Mouse (Mus musculus): ENCODE results near the gene Mbip.

Gene Mbip

DNA sequence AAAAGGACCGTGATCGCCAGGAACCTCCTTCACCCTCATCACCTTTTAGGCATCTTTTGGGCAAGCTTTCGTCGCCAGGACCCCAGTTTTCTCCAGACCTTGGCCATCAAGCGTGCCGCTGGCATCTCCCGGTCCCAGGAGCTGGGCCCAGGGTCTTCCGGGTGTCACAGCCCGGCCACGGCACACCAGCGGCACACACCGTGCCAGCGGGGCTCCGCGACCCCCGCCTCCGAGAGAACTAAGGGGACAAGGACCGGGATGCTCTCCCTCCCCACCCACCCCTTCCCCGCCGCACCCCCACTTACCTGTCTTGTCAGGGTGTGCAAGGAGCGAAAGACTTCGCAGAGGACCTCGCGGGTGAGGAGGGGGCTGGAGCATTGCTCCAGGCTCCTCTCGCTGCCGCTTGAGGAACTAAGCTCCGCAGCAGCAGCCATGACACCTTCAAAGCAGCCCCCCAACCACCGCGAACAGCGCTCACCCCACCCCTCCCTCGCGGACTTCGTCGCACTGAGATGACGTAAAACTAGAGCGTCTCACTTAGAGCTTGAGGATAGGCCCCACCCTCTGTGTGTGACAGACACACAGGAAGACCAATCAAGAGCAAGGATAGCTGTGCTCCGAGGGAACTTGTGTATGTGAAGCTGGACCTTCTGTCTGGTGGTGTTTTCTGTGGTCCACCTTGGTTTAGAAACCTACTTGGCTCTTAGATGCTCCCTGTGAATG lies at the start of gene Mbip:
TSS of gene Mbip (minus strand) at position 528 of the 723 bp plus-strand sequence.
- peak; percentile 92 to 93 for DNase-seq (ENCODE audit: low spot score in 2 of 2)

- DNase-seq (ENCODE audit: low spot score in 2 of 2) = no peak
These were observed 42.0 kb upstream of the Mbip start for GRCm38 (mm10) chr12:56387647-56388205.

DNA sequence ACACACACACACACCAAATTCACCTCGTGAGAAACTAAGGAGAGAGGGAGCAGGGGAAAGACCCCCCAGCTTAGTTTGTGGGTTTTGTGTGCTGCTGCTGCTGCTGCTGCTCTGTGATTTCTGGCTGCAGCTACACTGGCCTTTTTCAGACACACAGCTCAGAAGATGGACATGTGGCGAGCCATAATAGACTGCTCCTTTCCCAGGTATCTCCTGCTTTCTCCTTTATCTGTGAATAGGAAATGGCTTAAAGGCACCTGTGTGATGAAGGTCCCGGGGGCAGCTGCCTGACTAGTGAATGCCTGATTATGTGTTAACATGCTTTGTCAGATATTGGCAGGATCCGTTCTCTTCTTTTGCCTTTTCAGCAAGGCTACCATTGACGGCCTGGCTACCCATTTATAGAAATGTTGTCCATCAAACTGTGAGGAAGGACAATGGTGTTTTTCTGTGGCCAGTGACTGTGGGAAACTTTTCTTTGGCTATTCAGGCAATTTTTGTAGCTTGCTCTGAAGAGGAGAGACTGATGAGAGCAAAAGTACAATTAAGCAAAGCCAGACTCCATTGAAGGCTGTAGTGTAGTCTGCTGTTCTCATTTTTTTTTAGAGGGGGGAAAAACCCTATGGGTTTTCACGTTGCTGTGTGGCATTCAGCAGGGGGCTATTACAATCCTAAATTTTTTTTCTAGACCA lies 41.4 kb upstream of the Mbip start:
- no peak for DNase-seq (ENCODE audit: low spot score in 2 of 2)

- no peak for DNase-seq (ENCODE audit: low spot score in 2 of 2)
These were observed 851 bp downstream of the Mbip start for GRCm38 (mm10) chr12:56344771-56345314.

- DNase-seq (ENCODE audit: low spot score in 2 of 2) = no peak
These were observed 6.2 kb downstream of the Mbip start for GRCm38 (mm10) chr12:56339295-56340056.

DNA sequence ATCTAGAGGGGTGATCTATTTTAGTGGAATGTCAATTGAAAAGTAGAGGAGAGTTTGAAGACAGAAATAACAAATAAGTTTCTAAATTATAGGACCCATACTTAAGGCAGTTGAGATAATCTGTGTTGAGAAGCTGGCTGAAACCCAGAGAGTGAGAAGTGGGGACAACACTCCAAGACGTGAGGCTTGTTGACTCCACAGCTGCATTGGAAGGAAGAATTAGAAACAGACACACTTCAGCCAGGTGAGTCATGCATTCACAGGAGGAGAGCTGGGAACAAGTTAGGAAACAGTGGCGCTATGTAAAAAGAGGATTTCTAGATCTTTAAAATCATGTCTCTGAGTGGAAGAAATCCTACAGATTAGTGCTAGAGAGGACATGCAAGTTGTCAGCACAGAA lies 12.2 kb downstream of the Mbip start:
- no peak for DNase-seq (ENCODE audit: low spot score in 2 of 2)

- DNase-seq (ENCODE audit: low spot score in 2 of 2) = no peak
These were observed 13.2 kb downstream of the Mbip start for GRCm38 (mm10) chr12:56332475-56332874.

DNA sequence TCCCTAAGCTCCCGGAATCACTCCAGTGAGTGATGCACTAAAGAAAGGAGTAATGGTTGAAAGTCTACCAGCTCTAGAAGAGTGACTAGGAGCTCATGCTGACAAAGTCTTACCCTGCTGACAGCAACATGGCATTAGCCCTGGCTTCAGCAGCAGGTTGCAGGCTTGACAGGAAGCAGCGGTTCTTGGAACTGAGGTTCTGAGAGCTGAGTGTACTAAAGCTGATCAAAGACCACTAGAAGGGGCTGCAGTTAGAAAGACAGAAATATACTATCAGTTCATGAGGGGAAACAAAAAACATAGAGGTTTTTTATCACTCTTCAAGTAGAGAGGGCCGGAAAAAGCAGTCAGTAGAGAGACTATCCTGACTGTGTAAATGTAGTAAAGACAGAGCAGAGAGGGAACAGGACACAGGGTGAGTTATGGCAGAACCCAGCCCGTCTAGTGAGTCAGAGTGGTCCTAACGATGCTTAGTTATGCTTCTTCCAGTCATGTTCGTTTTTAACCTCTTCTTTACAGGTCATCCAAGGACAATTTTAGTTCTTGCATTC lies 18.2 kb downstream of the Mbip start:
- DNase-seq (ENCODE audit: low spot score in 2 of 2) = no peak

GRCm38 (mm10) chr12:56325851-56326250 lies 19.8 kb downstream of the Mbip start:
- no peak for DNase-seq (ENCODE audit: low spot score in 2 of 2)

- no peak for DNase-seq (ENCODE audit: low spot score in 2 of 2)
These were observed 26.8 kb downstream of the Mbip start for GRCm38 (mm10) chr12:56318941-56319340.

- no peak for DNase-seq (ENCODE audit: low spot score in 2 of 2)
These were observed 27.6 kb downstream of the Mbip start for GRCm38 (mm10) chr12:56318059-56318458.

DNA sequence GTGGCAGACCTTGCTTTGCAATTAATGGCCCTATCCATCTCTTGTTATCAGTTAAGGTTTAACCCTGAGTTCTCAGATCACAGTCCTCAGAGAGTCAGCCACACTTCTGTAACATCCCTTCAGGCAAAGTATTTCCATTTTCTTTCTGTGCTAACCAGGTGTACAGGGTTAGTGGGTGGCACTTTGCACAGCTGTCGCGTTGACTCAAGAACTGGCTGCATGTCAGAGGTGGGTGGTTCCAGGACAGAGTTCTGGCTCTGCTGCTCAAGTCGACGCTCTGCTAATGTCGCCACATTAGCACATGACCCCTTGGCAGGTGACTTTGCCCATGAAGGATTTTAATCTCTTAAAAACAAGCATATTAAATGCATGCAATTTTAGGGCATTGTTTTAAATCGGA lies 39.9 kb downstream of the Mbip start:
- DNase-seq (ENCODE audit: low spot score in 2 of 2) = no peak

GRCm38 (mm10) chr12:56302321-56303017 lies 43.2 kb downstream of the Mbip start:
- no peak for DNase-seq (ENCODE audit: low spot score in 2 of 2)

DNA sequence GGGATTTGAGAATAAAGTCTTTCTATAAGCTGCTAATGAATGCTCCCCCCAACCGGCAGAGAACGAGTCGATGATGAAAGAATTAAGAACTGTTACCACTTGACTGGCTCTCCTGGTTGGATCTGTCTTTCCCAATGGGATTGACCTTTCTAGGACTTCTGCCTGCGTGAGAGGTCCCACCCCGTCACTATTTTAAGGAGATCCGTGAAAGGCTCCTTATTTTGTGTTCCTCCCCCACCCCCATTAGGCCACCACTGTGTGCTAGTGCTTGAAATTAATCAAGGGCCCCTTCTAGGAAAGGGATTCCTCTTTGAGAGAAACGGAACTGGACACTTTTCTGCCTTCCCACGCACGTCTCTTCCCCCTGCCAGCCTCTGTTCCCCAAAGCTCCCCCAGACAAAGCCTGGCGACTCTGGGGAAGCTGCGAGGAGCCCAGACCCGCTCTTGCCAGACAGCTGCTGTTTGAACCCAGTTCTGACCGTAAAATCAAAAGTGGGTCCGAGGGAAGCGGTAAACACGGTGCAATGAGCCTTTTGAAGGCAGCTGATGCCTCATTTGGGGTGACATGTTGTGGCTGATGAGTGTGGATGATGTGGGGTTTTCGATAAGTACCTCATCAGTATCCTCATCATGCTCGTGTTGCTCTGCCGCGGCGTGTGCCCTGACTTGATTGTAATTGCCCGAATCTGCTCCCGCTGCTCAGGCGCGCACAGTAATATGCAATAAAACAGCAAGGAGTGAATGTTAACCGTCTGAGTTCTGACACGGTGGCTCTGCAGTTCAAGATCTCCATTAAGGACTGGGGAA lies 44.0 kb downstream of the Mbip start:
- no peak for DNase-seq (ENCODE audit: low spot score in 2 of 2)

GRCm38 (mm10) chr12:56299610-56300009 lies 46.1 kb downstream of the Mbip start:
- DNase-seq (ENCODE audit: low spot score in 2 of 2) = no peak

GRCm38 (mm10) chr12:56298919-56299318 lies 46.8 kb downstream of the Mbip start:
- DNase-seq (ENCODE audit: low spot score in 2 of 2) = no peak

DNA sequence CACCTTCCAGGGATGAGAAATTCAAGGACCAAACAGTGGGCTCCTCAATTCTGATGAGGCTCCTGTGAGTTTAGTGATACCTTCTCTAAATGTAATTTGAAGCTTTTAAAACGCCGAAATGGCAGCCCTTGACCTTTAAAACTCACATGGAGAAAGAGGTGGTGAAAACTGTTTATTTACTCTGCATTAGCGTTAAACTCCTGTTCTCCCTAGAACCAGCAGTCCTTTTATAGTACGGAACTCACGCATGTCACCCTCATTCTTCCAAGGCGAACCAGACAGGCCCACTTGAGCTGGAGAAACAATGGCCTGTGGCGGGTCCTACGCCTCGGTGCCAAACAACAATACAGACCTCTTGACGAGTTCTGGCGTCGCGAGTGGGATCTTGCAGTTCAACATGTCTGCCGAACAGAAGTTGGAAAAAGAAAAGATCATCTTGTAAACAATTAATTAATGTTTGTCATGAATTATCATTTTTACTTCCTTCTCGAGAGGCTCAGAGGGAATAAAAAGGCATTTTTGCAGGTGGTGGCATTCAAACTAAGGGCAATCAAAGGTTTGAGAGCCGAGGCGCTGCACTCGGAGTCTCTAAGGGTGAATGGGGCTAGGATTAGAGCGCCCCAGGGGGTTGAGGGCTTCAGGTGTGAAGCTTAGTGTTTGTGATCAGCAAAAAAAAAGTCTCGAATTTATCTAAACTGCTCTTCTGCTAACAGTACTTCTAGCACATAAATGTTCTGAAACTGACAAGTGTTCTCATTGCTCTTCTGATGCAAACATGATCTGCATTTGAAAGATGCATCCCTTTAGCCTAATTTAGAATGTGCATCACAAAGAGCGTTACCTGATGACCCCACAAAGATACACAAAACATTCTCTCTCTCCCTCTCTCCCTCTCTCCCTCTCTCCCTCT lies 47.5 kb downstream of the Mbip start:
- no peak for DNase-seq (ENCODE audit: low spot score in 2 of 2)

DNA sequence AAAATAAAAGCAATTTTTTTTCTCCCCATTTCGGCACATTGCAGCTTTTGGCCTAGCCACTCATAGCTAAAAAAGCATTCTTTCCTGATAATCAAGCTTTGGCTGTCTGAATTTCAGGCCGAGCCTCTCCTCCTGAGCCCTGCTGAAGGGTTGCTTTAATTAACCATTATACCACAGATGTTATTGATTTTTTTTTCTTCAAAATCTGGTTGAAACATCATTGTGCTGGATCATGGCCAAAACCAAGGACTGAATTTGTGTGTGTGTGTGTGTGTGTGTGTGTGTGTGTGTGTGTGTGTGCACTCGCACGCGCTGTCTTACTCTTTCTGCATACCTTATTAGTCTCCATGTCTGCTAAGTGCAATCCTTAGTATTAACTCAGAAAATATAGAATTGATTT lies 48.6 kb downstream of the Mbip start:
- DNase-seq (ENCODE audit: low spot score in 2 of 2) = no peak

DNA sequence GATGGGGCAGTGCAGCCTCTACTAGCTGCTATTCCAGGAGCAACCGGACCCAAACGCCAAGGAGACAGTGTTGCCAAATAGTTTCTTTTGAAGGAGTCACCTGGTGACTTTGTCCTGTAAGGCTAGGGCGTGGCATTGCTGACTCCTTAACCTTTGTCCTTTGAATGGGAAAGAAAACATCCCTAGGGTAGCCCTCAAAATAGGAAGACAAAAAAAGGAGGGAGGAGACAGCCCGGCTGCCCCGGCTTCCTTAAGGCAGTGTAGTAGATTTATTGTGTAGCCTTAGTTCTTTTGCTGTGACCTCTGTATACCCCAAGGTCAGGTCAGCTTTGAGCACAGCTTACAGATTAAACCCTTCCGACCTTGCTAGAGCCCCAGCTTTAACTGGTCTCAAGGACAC lies 49.2 kb downstream of the Mbip start:
- DNase-seq (ENCODE audit: low spot score in 2 of 2) = no peak

Measured in right cerebral cortex, postnatal 36 days (tissue).